Mouse (Mus musculus) heart, adult 11 months (tissue): Measurements from ENCODE around the gene Dner.

ENCODE experiments used
- DNase-seq: peaks from one replicate; pipeline ENCODE4 v3.0.0; 2022

Dner gene

GRCm38 (mm10) chr1:84524413-84524812 lies 171.6 kb downstream of the Dner start:
- no peak for DNase-seq

- DNase-seq, result peak; percentile 33
These were observed 173.1 kb downstream of the Dner start for GRCm38 (mm10) chr1:84522963-84523280.

- no peak for DNase-seq
These were observed 173.6 kb downstream of the Dner start for GRCm38 (mm10) chr1:84522256-84522962.

- DNase-seq, result peak; percentile 95
These were observed 177.7 kb downstream of the Dner start for GRCm38 (mm10) chr1:84518347-84518746.

GRCm38 (mm10) chr1:84513201-84513600 lies 182.8 kb downstream of the Dner start:
- DNase-seq, result peak; percentile 40

- peak; percentile 50 for DNase-seq
These were observed 187.5 kb downstream of the Dner start for GRCm38 (mm10) chr1:84508510-84508909.

GRCm38 (mm10) chr1:84507568-84507967 lies 188.5 kb downstream of the Dner start:
- no peak for DNase-seq

GRCm38 (mm10) chr1:84506984-84507546 lies 189.0 kb downstream of the Dner start:
- DNase-seq, result peak; percentile 83

- DNase-seq, result no peak
These were observed 195.3 kb downstream of the Dner start for GRCm38 (mm10) chr1:84500673-84501072.

- no peak for DNase-seq
These were observed 204.3 kb downstream of the Dner start for GRCm38 (mm10) chr1:84491732-84492131.

- peak; percentile 61 for DNase-seq
These were observed 207.5 kb downstream of the Dner start for GRCm38 (mm10) chr1:84488546-84488945.

GRCm38 (mm10) chr1:84485066-84485465 lies 211.0 kb downstream of the Dner start:
- no peak for DNase-seq

GRCm38 (mm10) chr1:84484577-84484976 lies 211.4 kb downstream of the Dner start:
- peak; percentile 55 for DNase-seq

- peak; percentile 78 for DNase-seq
These were observed 216.0 kb downstream of the Dner start for GRCm38 (mm10) chr1:84479976-84480375.

GRCm38 (mm10) chr1:84474274-84474673 lies 221.7 kb downstream of the Dner start:
- DNase-seq, result no peak

GRCm38 (mm10) chr1:84472260-84472659 lies 223.8 kb downstream of the Dner start:
- no peak for DNase-seq

- no peak for DNase-seq
These were observed 225.7 kb downstream of the Dner start for GRCm38 (mm10) chr1:84470342-84470741.

GRCm38 (mm10) chr1:84467664-84468063 lies 228.4 kb downstream of the Dner start:
- DNase-seq, result no peak

GRCm38 (mm10) chr1:84464761-84465160 lies 231.3 kb downstream of the Dner start:
- peak; percentile 72 for DNase-seq

GRCm38 (mm10) chr1:84463976-84464662 lies 231.9 kb downstream of the Dner start:
- DNase-seq, result no peak

- peak; percentile 95 for DNase-seq
These were observed 246.3 kb downstream of the Dner start for GRCm38 (mm10) chr1:84449566-84450278.

- DNase-seq, result peak; percentile 84
These were observed 252.4 kb downstream of the Dner start for GRCm38 (mm10) chr1:84443640-84444039.

GRCm38 (mm10) chr1:84443050-84443449 lies 253.0 kb downstream of the Dner start:
- peak; percentile 83 for DNase-seq

GRCm38 (mm10) chr1:84441419-84441818 lies 254.6 kb downstream of the Dner start:
- peak; percentile 51 for DNase-seq
